ENCODE assay signal across 9 mouse cellular contexts in the genomic region with DNA sequence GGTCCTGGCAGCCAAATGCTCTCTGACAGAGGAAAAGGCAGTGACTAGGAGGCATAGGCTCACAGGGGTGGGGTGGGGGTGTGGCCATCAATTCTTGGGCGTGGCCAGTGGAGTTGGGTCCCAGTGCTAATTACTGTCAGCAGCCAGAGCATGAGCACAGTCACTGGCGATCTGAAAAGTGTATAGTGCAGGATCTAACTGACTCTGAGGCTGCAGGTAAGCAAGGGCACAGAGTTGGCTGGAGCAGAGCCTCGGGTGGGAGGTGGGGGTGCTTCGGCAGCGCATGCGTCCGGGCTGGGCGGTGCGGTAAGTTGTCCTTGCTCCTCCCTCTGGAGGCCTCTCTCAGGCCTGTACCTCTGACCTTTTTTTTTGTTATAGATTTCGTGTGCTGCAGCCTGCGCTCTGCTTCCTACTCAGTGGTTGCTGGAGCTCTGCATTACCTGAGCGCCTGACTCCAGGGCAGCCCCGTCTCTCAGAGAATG. TPM values are rescaled to one million over a fixed set of nuclear protein-coding genes. Genes with fewer than 3 reads are reported as not detected.
DNase-seq lines count a peak whose midpoint lies in the region; ATAC-seq and TF ChIP-seq lines count a peak whose summit lies in the region.
"Had no signal": no experiment of that assay in that cellular context is flagged by ENCODE, and none has a peak within 500 bp of the region (broad histone marks: within the 10 kb centered on the region; RNA-seq: fewer than 3 reads in every experiment).

A gene (plus strand): TSS at position 146 of the 482 bp plus-strand sequence.

- WGBS in intestine, embryonic 16.5 days: 10% methylated on average over 13 of the region's 13 CpGs
- 16% methylated on average over 13 of the region's 13 CpGs for WGBS in lung, adult 2 months
- 10% methylated on average over 13 of the region's 13 CpGs for WGBS in olfactory bulb, adult 2 months

- peak within 1 kb of the TSS; percentile 27 for H3K4me3 ChIP-seq in cortical plate, adult 2 months (ENCODE audit: insufficient read depth, low read length)
- peak within 1 kb of the TSS; percentile 46 for H3K4me3 ChIP-seq in intestine, embryonic 16.5 days (ENCODE audit: low read length)
- H3K4me3 ChIP-seq in lung, adult 2 months (replicated peaks; ENCODE audit: extremely low read depth, low read depth, low read length): peak within 1 kb of the TSS; percentile 82
- H3K4me3 ChIP-seq in olfactory bulb, adult 2 months (ENCODE audit: insufficient read depth, low read depth, low read length): peak within 1 kb of the TSS; percentile 45

- H3K27ac ChIP-seq in cortical plate, adult 2 months (ENCODE audit: insufficient read depth, low read length): no peak within 1 kb of the TSS
- H3K27ac ChIP-seq in intestine, embryonic 16.5 days (ENCODE audit: low read length): peak within 1 kb of the TSS; percentile 11; the same call in 1 of the 2 replicates
- H3K27ac ChIP-seq in olfactory bulb, adult 2 months (ENCODE audit: insufficient read depth, low read depth, low read length): no peak within 1 kb of the TSS

- ATAC-seq in intestine, embryonic 16.5 days: peak; percentile 94

- peak within 1 kb of the TSS; percentile 56 for H3K9ac ChIP-seq in intestine, embryonic 16.5 days (ENCODE audit: low read depth, low read length)

- DNase-seq in adrenal gland, adult (ENCODE audit: inconsistent age in 2 of 2, low spot score in 1 of 2): peak; percentile 68 to 86
- DNase-seq in adrenal gland, postnatal 4 days (ENCODE audit: low spot score in 2 of 2): no peak
- peak; percentile 22 for DNase-seq in gonadal fat pad, adult 2 months (ENCODE audit: low read depth)
- peak; percentile 46 for DNase-seq in lung, adult 2 months
- peak; percentile 38 to 40 for DNase-seq in urinary bladder, postnatal 36 days (ENCODE audit: low spot score in 2 of 2)

- H3K36me3 ChIP-seq in intestine, embryonic 16.5 days (ENCODE audit: control insufficient read depth, insufficient read depth, low read length): no peaks in the 10 kb centered on the region

- TF ChIP-seq POLR2A in cortical plate, adult 2 months (IDR thresholded peaks at IDR 0.05; ENCODE audit: extremely low read depth, insufficient read depth, low read length): no peak
- TF ChIP-seq POLR2A in lung, adult 2 months (IDR thresholded peaks at IDR 0.05; ENCODE audit: borderline replicate concordance, extremely low read depth, low read depth, low read length): no peak
- TF ChIP-seq POLR2A in olfactory bulb, adult 2 months (IDR thresholded peaks at IDR 0.05; ENCODE audit: insufficient read depth, low read depth, low read length): no peak

- H3K4me2 ChIP-seq in intestine, embryonic 16.5 days (ENCODE audit: low read depth, low read length): peak within 1 kb of the TSS; percentile 65

- H3K9me3 ChIP-seq in intestine, embryonic 16.5 days (ENCODE audit: control insufficient read depth, low read length): no peaks in the 10 kb centered on the region

- TF ChIP-seq CTCF in cortical plate, adult 2 months (IDR thresholded peaks at IDR 0.05; ENCODE audit: extremely low read depth, insufficient read depth, low read length): no peak
- no peak for TF ChIP-seq CTCF in lung, adult 2 months (IDR thresholded peaks at IDR 0.05; ENCODE audit: insufficient read depth, low read length)
- TF ChIP-seq CTCF in olfactory bulb, adult 2 months (IDR thresholded peaks at IDR 0.05; ENCODE audit: insufficient read depth, low read depth, low read length): no peak

- no peaks in the 10 kb centered on the region for H3K27me3 ChIP-seq in intestine, embryonic 16.5 days (replicated peaks; ENCODE audit: control insufficient read depth, insufficient read depth, low read length)

- H3K4me1 ChIP-seq in cortical plate, adult 2 months (ENCODE audit: control insufficient read depth, insufficient read depth, low read length): no peaks in the 10 kb centered on the region
- no peaks in the 10 kb centered on the region for H3K4me1 ChIP-seq in intestine, embryonic 16.5 days (ENCODE audit: control insufficient read depth, insufficient read depth, low read length)
- H3K4me1 ChIP-seq in lung, adult 2 months (ENCODE audit: control insufficient read depth, insufficient read depth, low read length): no peaks in the 10 kb centered on the region
- peaks cover 6% of the 10 kb centered on the region for H3K4me1 ChIP-seq in olfactory bulb, adult 2 months (ENCODE audit: control insufficient read depth, insufficient read depth, low read length)

RNA-seq across cellular contexts. Expression of the gene that starts here (rescaled TPM):
- total RNA-seq in adrenal gland, postnatal 4 days (2021): 1 to 10 TPM; 1.9 to 3.1 TPM
- polyA plus RNA-seq in cortical plate, adult 2 months (2012; rRNA removed): 5.9 and 7.6 TPM in 2 replicates
- 7.5 and 12.0 TPM in 2 replicates for polyA plus RNA-seq in gonadal fat pad, adult 2 months (2012; rRNA removed)
- polyA plus RNA-seq in intestine, embryonic 16.5 days (2015; fragmentation: Nextera tagmentation; extraction: Ambion mirVana): 6.8 and 7.7 TPM in 2 replicates
- polyA plus RNA-seq in lung, adult 2 months (2012; rRNA removed): 1.9 and 5.8 TPM in 2 replicates
- polyA plus RNA-seq in olfactory bulb, adult 2 months (2012; ENCODE audit: insufficient read depth, insufficient read length, low replicate concordance, missing spikeins): not detected in 2 replicates
- polyA plus RNA-seq: C2C12 had no signal

Comparison
In these comparisons a context has a peak if more than half of its experiments do, and no peak if none do; other contexts are left out.
1. DNase-seq: peak in adrenal gland, adult (2 of 2), gonadal fat pad, adult 2 months (single experiment), lung, adult 2 months (single experiment) and urinary bladder, postnatal 36 days (2 of 2); none in adrenal gland, postnatal 4 days (0 of 2).
2. H3K4me3 ChIP-seq: peak in every context shown above with its lines; median percentile 82 in lung, adult 2 months; 46 in intestine, embryonic 16.5 days; 45 in olfactory bulb, adult 2 months; 27 in cortical plate, adult 2 months.